Mouse (Mus musculus) forebrain, embryonic 14.5 days (tissue): Measurements from ENCODE around the gene Lyrm4. TPM values are rescaled to one million over a fixed set of nuclear protein-coding genes. Genes with fewer than 3 reads are reported as not detected.

ENCODE experiments used
- ATAC-seq: fragments of 200-750 bp; cut with Nextera tagmentation; 2 replicates; pipeline ENCODE4 v1.8.0; 2017; ENCODE audit warnings: mild to moderate bottlenecking, moderate library complexity
- DNase-seq: peaks from one replicate; pipeline ENCODE4 v3.0.0-alpha.2; 2015; ENCODE audit warnings: low spot score
- H3K27ac ChIP-seq: fragments of 300-500 bp; sonication (generic); 2 replicates; pipeline ENCODE4 v1.5.1; 2014; ENCODE audit warnings: low read depth, mild to moderate bottlenecking, control low read depth, low read length, moderate library complexity
- H3K27me3 ChIP-seq: fragments of 300-500 bp; sonication (generic); replicated peaks from 2 replicates; pipeline ENCODE4 v1.6.1; 2014; ENCODE audit warnings: low read length, control low read depth, mixed read lengths; ENCODE audit not compliant: control insufficient read depth, insufficient read depth
- H3K36me3 ChIP-seq: fragments of 300-500 bp; sonication (generic); 2 replicates; pipeline ENCODE4 v1.6.1; 2014; ENCODE audit warnings: low read length, control low read depth; ENCODE audit not compliant: control insufficient read depth, insufficient read depth
- H3K4me1 ChIP-seq: fragments of 300-500 bp; sonication (generic); 2 replicates; pipeline ENCODE4 v1.6.1; 2014; ENCODE audit warnings: antibody characterized with exemption, low read length, control low read depth; ENCODE audit not compliant: control insufficient read depth, insufficient read depth
- H3K4me2 ChIP-seq: fragments of 300-500 bp; sonication (generic); 2 replicates; pipeline ENCODE4 v1.6.1; 2014; ENCODE audit warnings: mild to moderate bottlenecking, control low read depth, low read length
- H3K4me3 ChIP-seq: fragments of 300-500 bp; sonication (generic); 2 replicates; pipeline ENCODE4 v1.5.1; 2014; ENCODE audit warnings: low read depth, low read length, control low read depth
- H3K9ac ChIP-seq: fragments of 300-500 bp; sonication (generic); 2 replicates; pipeline ENCODE4 v1.6.1; 2014; ENCODE audit warnings: mild to moderate bottlenecking, low read length, control low read depth, moderate library complexity
- H3K9me3 ChIP-seq: fragments of 300-500 bp; sonication (generic); replicated peaks from 2 replicates; pipeline ENCODE4 v1.6.1; 2016; ENCODE audit warnings: low read length, control low read depth, mixed read lengths; ENCODE audit not compliant: control insufficient read depth
- WGBS: fragments of 180-500 bp; shearing (Covaris S2); extraction: QIAGEN DNeasy Blood & Tissue Kit; methylation state at CpG from one replicate; pipeline ENCODE4 v1.1.7; 2014; 5-methylcytosine and 5-hydroxymethylcytosine counted together
- polyA plus RNA-seq: library from polyadenylated mRNA; unstranded; fragments of >200 nt; fragmentation: Nextera tagmentation; extraction: Ambion mirVana; gene quantifications from 2 replicates; pipeline ENCODE4 v1.2.1, GENCODE M21; 2014

Lyrm4 gene
- polyA plus RNA-seq, 1 experiment from 2014 or later: 41.3 TPM

GRCm38 (mm10) chr13:36140247-36141016 is 23.1 kb upstream of the Lyrm4 start:
- H3K9me3 ChIP-seq: no peaks in the 10 kb centered on the region
- 77% methylated on average over 5 of the region's 5 CpGs for WGBS
- DNase-seq (no peak), ATAC-seq (no peak)
- no peaks in the 10 kb centered on the region for H3K36me3 ChIP-seq
- H3K4me1 ChIP-seq: no peaks in the 10 kb centered on the region
- no peak overlapping the region for H3K4me3 ChIP-seq
- H3K4me2 ChIP-seq: no peak overlapping the region
- H3K27ac ChIP-seq: no peak overlapping the region
- H3K27me3 ChIP-seq: no peaks in the 10 kb centered on the region
- no peak overlapping the region for H3K9ac ChIP-seq

- Histone ChIP-seq H3K4me3 (no peak overlapping the region), H3K9ac (no peak overlapping the region), H3K27me3 (no peaks in the 10 kb centered on the region), H3K4me1 (no peaks in the 10 kb centered on the region), H3K4me2 (no peak overlapping the region), H3K27ac (no peak overlapping the region), H3K36me3 (no peaks in the 10 kb centered on the region), H3K9me3 (no peaks in the 10 kb centered on the region)
- DNase-seq (no peak), ATAC-seq (no peak)
- WGBS: 86% methylated on average over 5 of the region's 5 CpGs
Measured at GRCm38 (mm10) chr13:36139703-36140102, 22.4 kb upstream of the Lyrm4 start.

- WGBS: 92% methylated on average over 4 of the region's 5 CpGs
- Histone ChIP-seq H3K4me1 (no peaks in the 10 kb centered on the region), H3K36me3 (no peaks in the 10 kb centered on the region), H3K27ac (no peak overlapping the region), H3K4me3 (no peak overlapping the region), H3K4me2 (no peak overlapping the region), H3K27me3 (no peaks in the 10 kb centered on the region), H3K9me3 (no peaks in the 10 kb centered on the region), H3K9ac (no peak overlapping the region)
- DNase-seq (no peak), ATAC-seq (no peak)
Measured at GRCm38 (mm10) chr13:36131992-36132649, 14.8 kb upstream of the Lyrm4 start.

- H3K27me3 ChIP-seq: no peaks in the 10 kb centered on the region
- no peak for ATAC-seq
- no peak overlapping the region for H3K4me3 ChIP-seq
- no peak overlapping the region for H3K4me2 ChIP-seq
- H3K9me3 ChIP-seq: no peaks in the 10 kb centered on the region
- no peaks in the 10 kb centered on the region for H3K4me1 ChIP-seq
- H3K36me3 ChIP-seq: no peaks in the 10 kb centered on the region
- WGBS: 92% methylated on average over 5 of the region's 5 CpGs
- H3K27ac ChIP-seq: no peak overlapping the region
- no peak for DNase-seq
- H3K9ac ChIP-seq: no peak overlapping the region
Measured at GRCm38 (mm10) chr13:36131401-36131800, 14.1 kb upstream of the Lyrm4 start.

GRCm38 (mm10) chr13:36129360-36130054 is 12.2 kb upstream of the Lyrm4 start:
- H3K4me3 ChIP-seq: no peak overlapping the region
- no peak overlapping the region for H3K4me2 ChIP-seq
- no peak overlapping the region for H3K27ac ChIP-seq
- no peaks in the 10 kb centered on the region for H3K36me3 ChIP-seq
- DNase-seq: peak; percentile 11
- no peak for ATAC-seq
- H3K4me1 ChIP-seq: no peaks in the 10 kb centered on the region
- H3K27me3 ChIP-seq: no peaks in the 10 kb centered on the region
- WGBS: 52% methylated on average over 2 of the region's 2 CpGs
- no peak overlapping the region for H3K9ac ChIP-seq
- no peaks in the 10 kb centered on the region for H3K9me3 ChIP-seq

- no peak for ATAC-seq
- H3K36me3 ChIP-seq: no peaks in the 10 kb centered on the region
Measured at GRCm38 (mm10) chr13:36120606-36121005, 3.3 kb upstream of the Lyrm4 start.

GRCm38 (mm10) chr13:36119684-36120083 is 2.4 kb upstream of the Lyrm4 start:
- no peak overlapping the region for H3K4me2 ChIP-seq
- H3K27ac ChIP-seq: no peak overlapping the region
- no peaks in the 10 kb centered on the region for H3K27me3 ChIP-seq
- H3K36me3 ChIP-seq: no peaks in the 10 kb centered on the region
- peaks cover 10% of the 10 kb centered on the region; the same call in 1 of the 2 replicates for H3K4me1 ChIP-seq
- WGBS: 81% methylated on average over 4 of the region's 4 CpGs
- DNase-seq (no peak), ATAC-seq (no peak)
- H3K4me3 ChIP-seq: no peak overlapping the region
- no peak overlapping the region for H3K9ac ChIP-seq
- no peaks in the 10 kb centered on the region for H3K9me3 ChIP-seq

More at GRCm38 (mm10) chr13:36120606-36121005, 3.3 kb upstream of the Lyrm4 start:
- Histone ChIP-seq H3K9ac (no peak overlapping the region), H3K9me3 (no peaks in the 10 kb centered on the region), H3K27ac (no peak overlapping the region), H3K4me3 (no peak overlapping the region), H3K27me3 (no peaks in the 10 kb centered on the region), H3K4me1 (peaks cover 10% of the 10 kb centered on the region; the same call in 1 of the 2 replicates), H3K4me2 (no peak overlapping the region)
- DNase-seq: no peak

GRCm38 (mm10) chr13:36116520-36117142 is 695 bp downstream of the Lyrm4 start:
- Histone ChIP-seq H3K9me3 (no peaks in the 10 kb centered on the region), H3K27me3 (no peaks in the 10 kb centered on the region), H3K4me2 (peak overlapping the region; percentile 89), H3K9ac (peak overlapping the region; percentile 74), H3K27ac (no peak overlapping the region), H3K4me3 (peak overlapping the region; percentile 53), H3K36me3 (no peaks in the 10 kb centered on the region), H3K4me1 (peaks cover 10% of the 10 kb centered on the region; the same call in 1 of the 2 replicates)
- ATAC-seq (peak; percentile 6), DNase-seq (peak; percentile 21)
- 6% methylated on average over 21 of the region's 21 CpGs for WGBS
